Mouse (Mus musculus): ENCODE measurements around the gene Tsc22d2.

DNA sequence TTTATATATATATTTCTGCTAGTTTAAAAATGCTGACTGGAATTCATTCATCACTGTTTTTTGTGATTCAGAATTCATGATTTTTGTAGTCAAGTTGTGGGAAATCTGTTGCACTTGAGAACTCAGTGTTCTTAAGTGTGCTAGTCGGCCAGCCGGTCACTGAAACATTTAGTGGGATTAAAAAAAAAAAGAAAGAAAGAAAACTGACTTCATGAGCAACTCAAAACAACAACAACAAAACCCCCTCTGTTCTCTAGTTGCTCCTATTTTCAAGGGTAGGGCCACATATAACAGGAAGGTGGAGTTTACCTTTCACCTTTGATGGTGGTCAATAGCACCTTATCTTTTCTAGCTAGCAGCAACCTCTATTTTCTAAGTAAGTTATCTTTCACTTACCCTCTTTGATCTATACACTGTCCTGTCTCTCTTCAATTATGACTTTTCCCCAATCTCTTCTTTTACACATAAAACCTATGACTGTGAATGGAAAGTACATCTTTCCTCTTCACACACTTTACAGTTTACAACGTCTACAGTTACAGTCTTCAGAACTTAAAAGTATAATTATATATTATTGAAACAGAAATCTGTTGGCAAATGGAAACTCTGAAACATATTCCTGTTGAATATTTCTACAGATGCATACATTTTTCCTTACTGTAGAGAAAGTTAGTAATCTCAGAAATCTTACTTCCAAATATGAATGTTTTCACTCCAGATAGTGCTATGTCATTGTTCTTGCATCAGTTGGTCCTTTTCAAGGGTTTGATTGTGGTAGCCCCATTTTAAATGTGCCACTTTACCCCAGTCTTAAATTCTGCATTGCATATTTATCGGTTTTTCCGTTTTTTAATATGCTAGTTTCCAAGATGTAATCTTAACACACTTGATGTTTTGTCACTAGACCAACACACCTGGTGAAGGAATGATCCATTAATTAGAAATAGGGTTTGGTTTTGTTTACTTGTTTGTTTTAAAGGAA, 4.5 kb downstream of the Tsc22d2 start:
- TF ChIP-seq CTCF (IDR thresholded peaks at IDR 0.05; ENCODE audit: low read depth) (no peak), EP300 (optimal IDR thresholded peaks at IDR 0.05) (no peak)

All from stomach, postnatal 0 days (tissue).